Mouse (Mus musculus) kidney, adult 2 months (tissue): ENCODE results near the gene Lrba. TPM values are rescaled to one million over a fixed set of nuclear protein-coding genes. Genes with fewer than 3 reads are reported as not detected.
A peak's percentile ranks its signal among the peaks of the same experiment; 100 is the strongest.

ENCODE experiments used
- DNase-seq: peaks from one replicate; pipeline ENCODE4 v3.0.0; 2021
- H3K27ac ChIP-seq: fragments of 200-500 bp; 2 replicates; pipeline ENCODE4 v1.5.1; 2012; ENCODE audit warnings: low read depth, low read length, control low read depth, inconsistent platforms; ENCODE audit not compliant: insufficient read depth
- H3K27me3 ChIP-seq: fragments of 200-500 bp; replicated peaks from 2 replicates; pipeline ENCODE4 v1.6.1; 2012; ENCODE audit warnings: mild to moderate bottlenecking, moderate library complexity, low read length, inconsistent platforms; ENCODE audit not compliant: control insufficient read depth, insufficient read depth
- H3K36me3 ChIP-seq: fragments of 200-500 bp; 2 replicates; pipeline ENCODE4 v1.6.1; 2012; ENCODE audit warnings: mild to moderate bottlenecking, moderate library complexity, low read length, inconsistent platforms; ENCODE audit not compliant: control insufficient read depth, insufficient read depth
- H3K4me1 ChIP-seq: fragments of 200-500 bp; 2 replicates; pipeline ENCODE4 v1.6.1; 2011; ENCODE audit warnings: low read length; ENCODE audit not compliant: control insufficient read depth, insufficient read depth
- H3K4me3 ChIP-seq: fragments of 200-500 bp; 2 replicates; pipeline ENCODE4 v1.5.1; 2011; ENCODE audit warnings: mild to moderate bottlenecking, low read depth, low read length, control low read depth; ENCODE audit not compliant: insufficient read depth
- CTCF ChIP-seq: fragments of 200-500 bp; conservative IDR thresholded peaks from 2 replicates; pipeline ENCODE4 v1.5.1; 2011; ENCODE audit warnings: low read depth, mild to moderate bottlenecking, control low read depth, low read length, moderate library complexity, mixed read lengths; ENCODE audit not compliant: insufficient read depth, insufficient read length
- POLR2A ChIP-seq: fragments of 200-500 bp; IDR thresholded peaks from one replicate; pipeline ENCODE4 v1.6.1; 2011; ENCODE audit warnings: low read depth, low read length, control low read depth
- WGBS: fragments of 180-500 bp; shearing (Covaris S2); methylation state at CpG from one replicate; pipeline ENCODE4 v1.1.7; 2018; 5-methylcytosine and 5-hydroxymethylcytosine counted together
- polyA plus RNA-seq: library from polyadenylated mRNA; depleted of rRNA; stranded (reverse); fragments of >200 nt; gene quantifications from 2 replicates; pipeline ENCODE4 v1.2.3, GENCODE M21; 2012

Gene Lrba
- polyA plus RNA-seq, 1 experiment: 36.4 TPM

GRCm38 (mm10) chr3:86709472-86709871 lies 485.0 kb downstream of the Lrba start:
- Histone ChIP-seq H3K27ac (no peak overlapping the region), H3K4me1 (no peaks in the 10 kb centered on the region), H3K27me3 (no peaks in the 10 kb centered on the region), H3K4me3 (no peak overlapping the region), H3K36me3 (no peaks in the 10 kb centered on the region)
- WGBS: 52% methylated on average over 4 of the region's 4 CpGs
- TF ChIP-seq CTCF (no peak), POLR2A (no peak)
- peak; percentile 24 for DNase-seq

GRCm38 (mm10) chr3:86711530-86711929 lies 487.1 kb downstream of the Lrba start:
- no peak overlapping the region for H3K27ac ChIP-seq
- H3K4me3 ChIP-seq: no peak overlapping the region
- WGBS: 82% methylated on average over 1 of the region's 1 CpGs
- H3K27me3 ChIP-seq: no peaks in the 10 kb centered on the region
- DNase-seq: no peak
- no peaks in the 10 kb centered on the region for H3K36me3 ChIP-seq
- H3K4me1 ChIP-seq: no peaks in the 10 kb centered on the region
- TF ChIP-seq CTCF (no peak), POLR2A (no peak)

- H3K4me1 ChIP-seq: no peaks in the 10 kb centered on the region
- no peaks in the 10 kb centered on the region for H3K36me3 ChIP-seq
- H3K27ac ChIP-seq: no peak overlapping the region
- TF ChIP-seq POLR2A: no peak
- TF ChIP-seq CTCF: no peak
- 83% methylated on average over 3 of the region's 3 CpGs for WGBS
- no peak overlapping the region for H3K4me3 ChIP-seq
- no peak for DNase-seq
- no peaks in the 10 kb centered on the region for H3K27me3 ChIP-seq
Measured at GRCm38 (mm10) chr3:86712758-86713157, 488.3 kb downstream of the Lrba start.

GRCm38 (mm10) chr3:86714446-86714845 lies 490.0 kb downstream of the Lrba start:
- Histone ChIP-seq H3K36me3 (no peaks in the 10 kb centered on the region), H3K4me1 (no peaks in the 10 kb centered on the region), H3K4me3 (no peak overlapping the region), H3K27ac (no peak overlapping the region), H3K27me3 (no peaks in the 10 kb centered on the region)
- WGBS: 75% methylated on average over 2 of the region's 2 CpGs
- no peak for DNase-seq
- TF ChIP-seq POLR2A (no peak), CTCF (no peak)

- Histone ChIP-seq H3K27me3 (no peaks in the 10 kb centered on the region), H3K4me3 (no peak overlapping the region), H3K4me1 (no peaks in the 10 kb centered on the region), H3K27ac (no peak overlapping the region), H3K36me3 (no peaks in the 10 kb centered on the region)
- WGBS: 49% methylated on average over 9 of the region's 9 CpGs
- no peak for DNase-seq
- TF ChIP-seq CTCF (no peak), POLR2A (no peak)
Measured at GRCm38 (mm10) chr3:86723415-86724298, 499.2 kb downstream of the Lrba start.

GRCm38 (mm10) chr3:86725113-86725512 lies 500.6 kb downstream of the Lrba start:
- TF ChIP-seq CTCF (no peak), POLR2A (no peak)
- WGBS: 90% methylated on average over 9 of the region's 9 CpGs

GRCm38 (mm10) chr3:86738831-86739230 lies 514.4 kb downstream of the Lrba start:
- no peak for TF ChIP-seq POLR2A
- TF ChIP-seq CTCF: no peak
- Histone ChIP-seq H3K36me3 (peaks cover 2% of the 10 kb centered on the region; the same call in 1 of the 2 replicates), H3K4me3 (no peak overlapping the region), H3K4me1 (no peaks in the 10 kb centered on the region), H3K27me3 (no peaks in the 10 kb centered on the region), H3K27ac (no peak overlapping the region)
- no peak for DNase-seq
- 86% methylated on average over 3 of the region's 3 CpGs for WGBS

More at GRCm38 (mm10) chr3:86725113-86725512, 500.6 kb downstream of the Lrba start:
- H3K4me3 ChIP-seq: no peak overlapping the region
- H3K27me3 ChIP-seq: no peaks in the 10 kb centered on the region
- no peak for DNase-seq
- H3K4me1 ChIP-seq: no peaks in the 10 kb centered on the region
- no peak overlapping the region for H3K27ac ChIP-seq
- no peaks in the 10 kb centered on the region for H3K36me3 ChIP-seq
